Mouse (Mus musculus): Measurements from ENCODE around the gene Inpp5f. TPM values are rescaled to one million over a fixed set of nuclear protein-coding genes. Genes with fewer than 3 reads are reported as not detected.
A peak's percentile ranks its signal among the peaks of the same experiment; 100 is the strongest.

Inpp5f gene
- total RNA-seq, 2 experiments from 2014 or later, result 125 to 129 TPM

DNA sequence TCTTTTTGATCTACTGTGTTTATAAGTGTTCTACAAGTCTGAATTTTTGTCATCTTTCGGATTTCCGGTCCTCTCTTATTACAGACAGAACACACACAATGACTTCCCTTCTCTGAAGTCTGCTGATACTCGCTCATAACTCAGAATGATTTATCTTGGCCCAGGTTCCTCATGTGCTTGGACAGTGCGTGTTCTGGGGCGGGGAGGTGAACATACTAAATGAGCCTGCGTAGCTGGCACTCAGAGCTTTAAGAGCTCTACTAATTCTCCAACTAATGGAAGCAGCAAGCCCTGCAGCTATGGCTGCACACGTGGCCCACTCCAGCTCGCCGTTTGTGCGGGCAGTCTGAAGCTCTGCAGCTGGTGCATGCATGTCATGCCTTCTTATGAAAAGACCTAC, 117.6 kb downstream of the Inpp5f start:
- no peak for DNase-seq (ENCODE audit: extremely low spot score in 1 of 2, low spot score in 1 of 2)

DNA sequence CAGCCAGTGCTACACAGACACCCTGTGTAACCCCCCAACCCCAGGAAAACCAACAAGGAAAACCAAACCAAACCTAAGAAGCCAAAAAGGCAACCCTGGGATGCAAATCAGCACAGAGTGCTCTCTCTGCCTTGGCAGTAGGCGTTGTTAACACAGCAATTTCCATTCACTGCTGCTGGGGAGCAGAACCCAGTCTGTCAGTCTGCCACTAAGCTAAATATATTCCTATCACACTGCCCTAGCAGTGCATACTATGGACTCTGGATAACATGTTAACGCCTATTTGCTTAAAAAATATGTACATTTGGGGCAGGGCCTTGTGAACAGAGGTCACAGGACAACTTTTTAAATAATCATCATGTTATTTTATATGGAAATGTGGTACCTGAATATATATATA, 120.5 kb downstream of the Inpp5f start:
- DNase-seq (ENCODE audit: extremely low spot score in 1 of 2, low spot score in 1 of 2), result no peak

GRCm38 (mm10) chr7:128738041-128738440, 126.9 kb downstream of the Inpp5f start:
- DNase-seq (ENCODE audit: extremely low spot score in 1 of 2, low spot score in 1 of 2), result no peak

- no peak for DNase-seq (ENCODE audit: extremely low spot score in 1 of 2, low spot score in 1 of 2)
These were observed 128.0 kb downstream of the Inpp5f start for GRCm38 (mm10) chr7:128739116-128739461.

DNA sequence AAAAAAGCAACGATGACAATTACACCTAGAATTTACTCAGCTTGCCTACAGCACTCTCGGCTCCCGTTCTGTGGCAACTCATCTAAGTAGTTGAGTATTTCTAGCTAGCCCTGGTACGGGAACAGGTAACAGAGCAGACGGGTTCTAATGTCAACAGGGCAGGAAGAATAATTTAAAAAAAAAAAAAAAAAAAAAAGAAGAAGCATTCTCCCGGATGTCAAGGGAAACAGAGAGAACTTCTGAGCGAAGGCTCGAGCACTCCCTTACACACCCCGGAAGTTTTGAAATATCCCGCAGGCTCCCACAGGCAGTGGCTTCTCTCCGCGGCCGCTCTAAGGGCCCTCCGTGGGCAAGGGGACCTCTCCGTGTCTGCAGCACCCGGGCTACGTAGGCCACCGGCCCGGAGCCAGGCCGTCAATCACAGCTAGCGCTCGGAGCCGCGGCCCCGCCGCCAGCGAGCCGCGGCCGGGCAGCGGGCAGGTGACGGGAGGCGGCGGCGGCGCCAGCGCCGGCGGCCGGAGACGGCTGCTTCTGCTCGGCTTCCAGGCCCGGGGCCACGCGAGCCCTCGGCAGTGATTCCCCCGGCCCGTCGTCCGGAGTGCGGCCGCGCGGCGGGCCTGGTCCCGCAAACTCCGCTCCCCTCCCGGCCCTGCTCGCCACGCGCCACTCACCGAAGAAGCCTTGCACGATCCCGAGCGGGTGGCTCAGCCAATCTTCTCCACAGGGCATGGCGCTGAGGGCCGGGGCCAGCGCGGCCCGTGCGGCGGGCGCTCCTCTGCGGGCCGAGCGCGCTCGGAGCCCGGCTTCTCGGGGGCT, 128.5 kb downstream of the Inpp5f start:
- DNase-seq (ENCODE audit: extremely low spot score in 1 of 2, low spot score in 1 of 2), result peak in 1 of 2 experiments; percentile 25

DNA sequence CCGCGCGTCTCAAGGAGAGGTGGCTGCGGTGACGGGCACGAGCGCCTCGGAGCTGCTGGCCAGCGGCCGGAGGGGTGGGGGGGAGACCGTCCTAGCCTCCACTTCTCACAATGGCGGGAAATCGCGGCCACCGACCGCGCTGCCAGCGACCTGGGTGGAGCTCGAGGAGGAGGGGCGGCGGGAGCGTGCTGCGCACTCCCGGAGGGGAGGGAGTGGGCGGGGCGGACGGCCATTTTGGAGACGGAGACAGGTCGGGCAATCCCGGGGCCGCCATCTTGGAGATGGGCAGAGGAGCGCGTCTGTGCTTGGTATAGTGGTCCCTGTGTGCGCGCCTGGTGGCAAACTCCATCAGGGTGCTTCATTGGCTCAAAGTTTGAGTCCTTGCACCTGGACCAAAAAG, 129.2 kb downstream of the Inpp5f start, which contains the start of gene Mcmbp:
Gene Mcmbp, minus strand, starts transcription at position 162 of the 400 bp plus-strand sequence.
- DNase-seq (ENCODE audit: extremely low spot score in 1 of 2, low spot score in 1 of 2), result peak; percentile 94 to 95

DNA sequence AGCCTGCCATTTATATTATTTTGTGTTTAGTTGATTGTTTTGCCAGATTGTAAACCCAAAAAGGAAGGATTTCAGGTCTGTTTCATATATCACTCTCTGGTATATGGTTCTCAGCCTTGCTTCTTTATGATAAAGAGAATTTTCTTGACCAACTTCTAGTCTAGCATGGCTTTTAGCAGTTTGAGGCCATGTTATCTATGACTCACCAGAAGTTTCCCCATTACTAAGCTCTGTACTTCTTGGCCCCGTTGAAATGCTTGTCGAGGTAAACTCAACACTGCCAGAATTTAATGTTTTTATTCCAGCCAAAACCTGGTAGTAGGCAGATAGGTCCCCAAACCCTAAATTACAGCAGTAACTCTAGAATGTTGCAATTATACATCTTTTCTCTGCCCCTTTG, 132.8 kb downstream of the Inpp5f start:
- DNase-seq (ENCODE audit: extremely low spot score in 1 of 2, low spot score in 1 of 2), result no peak

DNA sequence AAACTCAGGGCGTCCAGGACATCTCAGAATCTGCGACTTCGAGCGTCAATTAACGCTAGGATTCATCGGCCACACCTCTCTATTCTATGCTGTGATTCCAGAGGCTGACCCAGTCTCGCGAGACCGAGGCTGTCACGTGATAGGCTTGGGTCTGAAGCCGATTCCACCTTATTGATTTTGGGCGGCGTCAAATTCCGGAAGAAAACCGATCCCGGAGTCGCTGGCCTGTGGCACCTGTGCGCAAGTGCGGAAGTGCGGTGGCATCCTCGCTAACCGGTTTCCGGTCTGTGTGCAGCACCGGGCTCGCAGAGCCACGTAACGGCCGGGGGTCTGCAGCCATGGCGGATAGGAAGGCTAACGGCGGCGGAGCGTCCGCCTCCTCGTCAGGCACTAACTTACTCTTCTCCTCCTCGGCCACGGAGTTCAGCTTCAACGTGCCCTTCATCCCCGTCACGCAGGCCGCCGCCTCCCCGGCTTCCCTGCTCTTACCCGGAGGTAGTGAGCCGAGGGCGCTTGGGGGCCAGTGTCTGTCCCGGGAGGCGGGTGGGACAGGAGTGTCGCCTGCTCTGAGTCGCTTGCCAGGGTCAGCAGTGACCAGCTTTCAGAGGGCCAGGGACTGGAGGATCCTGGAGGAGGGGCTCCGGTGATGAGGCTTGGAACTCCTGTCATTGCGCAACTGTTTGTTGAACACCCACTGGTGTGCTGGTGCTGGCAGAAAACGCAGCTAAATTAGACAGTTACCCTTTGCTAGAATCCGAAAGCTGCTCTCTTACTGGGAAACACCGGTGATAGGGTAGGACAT, 133.8 kb downstream of the Inpp5f start, which contains the start of gene Sec23ip:
Gene Sec23ip, plus strand, starts transcription at position 260 of the 802 bp plus-strand sequence.
- peak; percentile 87 to 94 for DNase-seq (ENCODE audit: extremely low spot score in 1 of 2, low spot score in 1 of 2)

Other genes with a start within 250 kb of the Inpp5f start
- gene Rgs10, start 192.6 kb upstream of the Inpp5f start, total RNA-seq (2021), result 10 to 100 TPM; 42.3 to 48.8 TPM
- 100 to 1,000 TPM in 1 of 2 experiments, 10 to 100 TPM in 1; 92.6 to 117 TPM for gene Tial1, start 149.6 kb upstream of the Inpp5f start, total RNA-seq (2021)
- gene Bag3, start 87.7 kb upstream of the Inpp5f start, total RNA-seq (2021), result 1 to 10 TPM; 9.7 TPM
- 10 to 100 TPM; 26.0 to 27.2 TPM for gene Mcmbp, start 129.2 kb downstream of the Inpp5f start, total RNA-seq (2021)
- 10 to 100 TPM; 44.5 to 51.1 TPM for gene Sec23ip, start 133.6 kb downstream of the Inpp5f start, total RNA-seq (2021)

Measured in layer of hippocampus, postnatal 25 days (tissue).